In the genomic region with DNA sequence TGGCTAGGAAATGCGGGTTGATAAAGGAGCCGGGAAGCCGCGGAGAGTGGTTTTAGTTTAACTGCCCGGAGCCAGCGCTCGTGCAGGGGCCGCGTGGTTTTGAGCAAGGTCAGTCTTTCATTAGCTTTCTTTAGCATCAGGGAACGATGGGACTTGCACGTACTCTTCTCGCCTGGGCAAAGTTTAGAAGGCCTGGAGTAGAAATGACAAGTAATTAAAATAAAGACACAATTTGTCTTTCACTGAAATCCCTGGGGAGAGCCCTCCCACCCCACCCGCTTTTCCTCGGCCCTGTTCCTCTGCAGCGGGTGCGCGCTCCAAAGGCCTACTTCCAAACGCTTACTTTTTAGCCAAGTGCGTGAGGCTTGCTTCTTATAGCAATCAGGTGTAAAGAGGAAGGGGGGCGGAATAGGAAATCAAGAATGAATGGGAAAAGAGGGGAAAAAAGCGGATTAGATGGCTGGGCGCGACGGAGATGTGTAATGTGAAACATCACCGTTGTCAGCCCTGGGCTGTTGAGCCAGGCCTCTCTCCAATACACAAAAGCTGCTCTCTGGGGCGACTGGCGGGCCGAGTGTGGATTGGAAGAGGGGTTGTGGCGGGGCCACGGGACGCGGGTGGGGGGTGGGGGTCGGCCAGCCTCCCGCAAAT, we compare ENCODE assay signal across 11 mouse cellular contexts. TPM values are rescaled to one million over a fixed set of nuclear protein-coding genes. Genes with fewer than 3 reads are reported as not detected.
A peak's percentile ranks its signal among the peaks of the same experiment; 100 is the strongest.
DNase-seq lines count a peak whose midpoint lies in the region; ATAC-seq and TF ChIP-seq lines count a peak whose summit lies in the region.
"Had no signal": no experiment of that assay in that cellular context is flagged by ENCODE, and none has a peak within 500 bp of the region (broad histone marks: within the 10 kb centered on the region; RNA-seq: fewer than 3 reads in every experiment).

No protein-coding gene starts in this region.

- WGBS in heart, embryonic 12.5 days = 1% methylated on average over 34 of the region's 34 CpGs
- WGBS in heart, adult 2 months = 8% methylated on average over 34 of the region's 34 CpGs
- WGBS in intestine, embryonic 16.5 days = 19% methylated on average over 34 of the region's 34 CpGs
- WGBS in midbrain, embryonic 14.5 days = 1% methylated on average over 34 of the region's 34 CpGs

- peak overlapping the region; percentile 62 for H3K4me3 ChIP-seq in heart, embryonic 12.5 days
- H3K4me3 ChIP-seq in heart, adult 2 months = no peak overlapping the region
- peak overlapping the region; percentile 69 for H3K4me3 ChIP-seq in intestine, embryonic 16.5 days (ENCODE audit: low read length)
- H3K4me3 ChIP-seq in midbrain, embryonic 14.5 days (replicated peaks; ENCODE audit: low read depth, low read length) = peak overlapping the region; percentile 11; the same call in 1 of the 2 replicates

- no peaks in the 10 kb centered on the region for H3K9me3 ChIP-seq in heart, embryonic 12.5 days (replicated peaks)
- no peaks in the 10 kb centered on the region for H3K9me3 ChIP-seq in intestine, embryonic 16.5 days (ENCODE audit: control insufficient read depth, low read length)
- no peaks in the 10 kb centered on the region for H3K9me3 ChIP-seq in midbrain, embryonic 14.5 days (ENCODE audit: control insufficient read depth, low read length)

- no peaks in the 10 kb centered on the region for H3K36me3 ChIP-seq in heart, embryonic 12.5 days
- no peaks in the 10 kb centered on the region for H3K36me3 ChIP-seq in heart, adult 2 months (ENCODE audit: control insufficient read depth, insufficient read depth, low read length)
- no peaks in the 10 kb centered on the region for H3K36me3 ChIP-seq in intestine, embryonic 16.5 days (ENCODE audit: control insufficient read depth, insufficient read depth, low read length)
- no peaks in the 10 kb centered on the region for H3K36me3 ChIP-seq in midbrain, embryonic 14.5 days (ENCODE audit: control insufficient read depth, insufficient read depth, low read length)
- H3K36me3 ChIP-seq: G1E had no signal

- no peak for TF ChIP-seq CTCF in heart, adult 2 months (IDR thresholded peaks at IDR 0.05)
- TF ChIP-seq CTCF in Patski (IDR thresholded peaks at IDR 0.05) = no peak

- CTCF ChIA-PET in Patski (lab: Charles Lee) = interaction anchor here (1.1 to 17.4 kb wide), 5 partner anchors 10 to 873 kb away, joined by 3 to 345 read pairs (median 4); a partner anchor contains a TSS

- no peak for TF ChIP-seq POLR2A in heart, adult 2 months (IDR thresholded peaks at IDR 0.05; ENCODE audit: insufficient read depth, low read depth, low read length)

- intact Hi-C loops in heart, adult 2 months (cut with DNase I) = loop anchor here (10.0 kb wide), 1 partner anchor 1582 kb away; a partner anchor contains a TSS
- intact Hi-C loops in left cerebral cortex, postnatal 4 days (cut with DNase I) = no loop called here

- no peak for ATAC-seq in heart, embryonic 12.5 days (ENCODE audit: insufficient number of reproducible peaks, low FRiP score)
- no peak for ATAC-seq in Patski
- no peak for ATAC-seq in intestine, embryonic 16.5 days
- no peak for ATAC-seq in midbrain, embryonic 14.5 days (ENCODE audit: low FRiP score, low TSS enrichment)

- H3K27ac ChIP-seq in heart, embryonic 12.5 days (ENCODE audit: poor library complexity, severe bottlenecking) = no peak overlapping the region
- H3K27ac ChIP-seq in heart, adult 2 months = no peak overlapping the region
- H3K27ac ChIP-seq in intestine, embryonic 16.5 days (ENCODE audit: low read length) = peak overlapping the region; percentile 73
- H3K27ac ChIP-seq in midbrain, embryonic 14.5 days (replicated peaks; ENCODE audit: low read depth, low read length) = peak overlapping the region; percentile 10; the same call in 1 of the 2 replicates

- H3K9ac ChIP-seq in heart, embryonic 12.5 days = peak overlapping the region; percentile 74
- H3K9ac ChIP-seq in heart, adult 2 months (ENCODE audit: low read depth, low read length) = no peak overlapping the region
- peak overlapping the region; percentile 68 for H3K9ac ChIP-seq in intestine, embryonic 16.5 days (ENCODE audit: low read depth, low read length)
- H3K9ac ChIP-seq in midbrain, embryonic 14.5 days (replicated peaks; ENCODE audit: low read length) = no peak overlapping the region; the same call in 1 of the 2 replicates

- POLR2A ChIA-PET in Patski (lab: Charles Lee) = interaction anchor here (1.2 to 23.8 kb wide), 6 partner anchors 2 to 868 kb away, joined by 3 to 623 read pairs (median 5); a partner anchor contains a TSS

- H3K79me2 ChIP-seq in heart, adult 2 months (replicated peaks; ENCODE audit: control insufficient read depth, insufficient read depth, low read length) = no peaks in the 10 kb centered on the region

- peaks cover 25% of the 10 kb centered on the region for H3K4me1 ChIP-seq in heart, embryonic 12.5 days (replicated peaks)
- no peaks in the 10 kb centered on the region; the same call in none of the 2 replicates for H3K4me1 ChIP-seq in heart, adult 2 months (ENCODE audit: control insufficient read depth, insufficient read depth, low read length)
- no peaks in the 10 kb centered on the region for H3K4me1 ChIP-seq in intestine, embryonic 16.5 days (ENCODE audit: control insufficient read depth, insufficient read depth, low read length)
- 0 out of 2 replicates have a peak, but pooled peaks cover 3% of the 10 kb centered on the region for H3K4me1 ChIP-seq in midbrain, embryonic 14.5 days (ENCODE audit: control insufficient read depth, insufficient read depth, low read length)

- peak overlapping the region; percentile 65 for H3K4me2 ChIP-seq in heart, embryonic 12.5 days
- H3K4me2 ChIP-seq in intestine, embryonic 16.5 days (ENCODE audit: low read depth, low read length) = peak overlapping the region; percentile 91
- H3K4me2 ChIP-seq in midbrain, embryonic 14.5 days (ENCODE audit: low read length) = no peak overlapping the region

- DNase-seq in heart, adult 2 months = no peak
- peak; percentile 47 for DNase-seq in Patski (ENCODE audit: low read depth, low spot score)
- DNase-seq in midbrain, embryonic 14.5 days = peak; percentile 66
- DNase-seq in left cerebral cortex, postnatal 4 days = no peak
- no peak for DNase-seq in cerebellum, adult 11 months
- no peak for DNase-seq in adrenal gland, postnatal 25 days

- no peak for TF ChIP-seq EP300 in heart, adult 2 months (IDR thresholded peaks at IDR 0.05; ENCODE audit: insufficient read depth, low read depth, low read length)

- in situ Hi-C loops in Patski (cut with MboI; ENCODE audit: low pct_unique_long_range_greater_than_20kb) = loop anchor here (25.0 kb wide), 1 partner anchor 1380 kb away; a partner anchor contains a TSS

- H3K27me3 ChIP-seq in heart, embryonic 12.5 days (replicated peaks) = peaks cover 60% of the 10 kb centered on the region
- peaks cover 36% of the 10 kb centered on the region for H3K27me3 ChIP-seq in heart, adult 2 months (ENCODE audit: control insufficient read depth, insufficient read depth, low read length)
- H3K27me3 ChIP-seq in Patski = no peaks in the 10 kb centered on the region
- peaks cover 15% of the 10 kb centered on the region; the same call in 1 of the 2 replicates for H3K27me3 ChIP-seq in intestine, embryonic 16.5 days (replicated peaks; ENCODE audit: control insufficient read depth, insufficient read depth, low read length)
- H3K27me3 ChIP-seq in midbrain, embryonic 14.5 days (ENCODE audit: control insufficient read depth, insufficient read depth, low read length) = peaks cover 78% of the 10 kb centered on the region

RNA-seq across cellular contexts. Expression of a gene that starts 17.4 kb away (rescaled TPM):
- polyA plus RNA-seq in heart, embryonic 12.5 days (2016; fragmentation: Nextera tagmentation; extraction: Ambion mirVana) = 39.1 and 41.3 TPM in 2 replicates
- total RNA-seq in heart, adult 2 months (2021) = under 1 TPM; 0.30 to 0.76 TPM
- 1.8 and 2.7 TPM in 2 replicates for polyA plus RNA-seq in heart, adult 2 months (2012; rRNA removed)
- 199 TPM for polyA plus RNA-seq in Patski (2021)
- polyA plus RNA-seq in intestine, embryonic 16.5 days (2015; fragmentation: Nextera tagmentation; extraction: Ambion mirVana) = 28.1 and 29.0 TPM in 2 replicates
- 27.0 and 27.5 TPM in 2 replicates for polyA plus RNA-seq in midbrain, embryonic 14.5 days (2014; fragmentation: Nextera tagmentation; extraction: Ambion mirVana)
- not detected for total RNA-seq in left cerebral cortex, postnatal 4 days (2021)
- 0.21 and 0.71 TPM in 2 replicates for total RNA-seq in adrenal gland, postnatal 25 days (2021)
- total RNA-seq: layer of hippocampus, postnatal 25 days; monocyte, adult 5-6 weeks had no signal
- polyA plus RNA-seq: G1E had no signal

Comparison
In these comparisons a context has a peak if more than half of its experiments do, and no peak if none do; other contexts are left out.
1. H3K9ac ChIP-seq: peak in heart, embryonic 12.5 days (single experiment) and intestine, embryonic 16.5 days (single experiment); none in heart, adult 2 months (single experiment) and midbrain, embryonic 14.5 days (single experiment).
2. H3K27ac ChIP-seq: peak in intestine, embryonic 16.5 days (single experiment) and midbrain, embryonic 14.5 days (single experiment); none in heart, embryonic 12.5 days (single experiment) and heart, adult 2 months (single experiment).
3. DNase-seq: peak in Patski (single experiment) and midbrain, embryonic 14.5 days (single experiment); none in heart, adult 2 months (0 of 2), left cerebral cortex, postnatal 4 days (single experiment), cerebellum, adult 11 months (single experiment) and adrenal gland, postnatal 25 days (single experiment).